Mouse (Mus musculus) left cerebral cortex, postnatal 10 days (tissue): ENCODE measurements around the gene Gdpd5. TPM values are rescaled to one million over a fixed set of nuclear protein-coding genes. Genes with fewer than 3 reads are reported as not detected.
"Not testable (repeated sequence)": the region's sequence is repeated elsewhere in the genome, so short reads cannot be mapped to it uniquely, and the experiment has no call there.

ENCODE experiments used
- DNase-seq, 2 experiments: peaks; one replicate each; pipeline ENCODE4 v3.0.0; 2021 to 2022; ENCODE audit warnings: low spot score in 2 of 2, mixed read lengths in 1 of 2; ENCODE audit errors: extremely low spot score in 1 of 2
- intact Hi-C: fragments of 180-260 bp; cut with DNase I; formaldehyde crosslinking; loops from one replicate; pipeline ENCODE4 v1.15.1; 2025
- total RNA-seq, 2 experiments: library from RNA; stranded (reverse); gene quantifications; 2 replicates each; pipeline ENCODE4 v1.2.3; 2021

Gene Gdpd5
- total RNA-seq, 2 experiments from 2014 or later = 34.2 to 35.5 TPM

- intact Hi-C loops = no loop called here
- DNase-seq = no peak
Observed at GRCm38 (mm10) chr7:99360803-99361414, 20.3 kb upstream of the Gdpd5 start.

GRCm38 (mm10) chr7:99362137-99362536 lies 19.1 kb upstream of the Gdpd5 start:
- intact Hi-C loops = no loop called here
- DNase-seq = no peak

- intact Hi-C loops = loop anchor here (1.0 to 5.0 kb wide), 2 partner anchors 33 to 98 kb away; partner anchors contain the start of gene Map6
- DNase-seq = peak; percentile 78 to 79
Observed at GRCm38 (mm10) chr7:99365069-99365468, 16.1 kb upstream of the Gdpd5 start.

- no peak for DNase-seq
- intact Hi-C loops = loop anchor here (5.0 kb wide), 1 partner anchor 99 kb away; the partner anchor contains the start of gene Map6
Observed at GRCm38 (mm10) chr7:99366716-99367115, 14.5 kb upstream of the Gdpd5 start.

GRCm38 (mm10) chr7:99374325-99374724 lies 6.9 kb upstream of the Gdpd5 start:
- DNase-seq, intact Hi-C loops: not testable (repeated sequence)

- intact Hi-C loops = loop anchor here (1.0 kb wide), 1 partner anchor 75 kb away; no protein-coding TSS in a partner anchor
Observed at GRCm38 (mm10) chr7:99375455-99375854, 5.8 kb upstream of the Gdpd5 start.

GRCm38 (mm10) chr7:99378870-99379269 lies 2.3 kb upstream of the Gdpd5 start:
- intact Hi-C loops = no loop called here
- DNase-seq = no peak

More at GRCm38 (mm10) chr7:99375455-99375854, 5.8 kb upstream of the Gdpd5 start:
- peak in 1 of 2 experiments; percentile 66 for DNase-seq

- peak in 1 of 2 experiments; percentile 63 for DNase-seq
- intact Hi-C loops = no loop called here
Observed at GRCm38 (mm10) chr7:99380491-99381213, 562 bp upstream of the Gdpd5 start.

GRCm38 (mm10) chr7:99382088-99383000 lies 1.1 kb downstream of the Gdpd5 start:
- peak in 1 of 2 experiments; percentile 60 for DNase-seq
- intact Hi-C loops = no loop called here

- intact Hi-C loops = no loop called here
Observed at GRCm38 (mm10) chr7:99383246-99383645, 2.0 kb downstream of the Gdpd5 start.

GRCm38 (mm10) chr7:99384101-99384611 lies 2.9 kb downstream of the Gdpd5 start:
- DNase-seq = peak in 1 of 2 experiments; percentile 68
- intact Hi-C loops = no loop called here

More at GRCm38 (mm10) chr7:99383246-99383645, 2.0 kb downstream of the Gdpd5 start:
- peak in 1 of 2 experiments; percentile 31 for DNase-seq

GRCm38 (mm10) chr7:99386030-99386429 lies 4.8 kb downstream of the Gdpd5 start:
- intact Hi-C loops = no loop called here
- DNase-seq = no peak

GRCm38 (mm10) chr7:99386811-99387210 lies 5.6 kb downstream of the Gdpd5 start:
- no peak for DNase-seq
- intact Hi-C loops = no loop called here

GRCm38 (mm10) chr7:99387356-99387755 lies 6.1 kb downstream of the Gdpd5 start:
- intact Hi-C loops = no loop called here
- DNase-seq = no peak

GRCm38 (mm10) chr7:99390559-99390958 lies 9.3 kb downstream of the Gdpd5 start:
- intact Hi-C loops = no loop called here
- DNase-seq = no peak

GRCm38 (mm10) chr7:99392696-99393095 lies 11.5 kb downstream of the Gdpd5 start:
- no peak for DNase-seq
- intact Hi-C loops = no loop called here

- DNase-seq = no peak
- intact Hi-C loops = no loop called here
Observed at GRCm38 (mm10) chr7:99393711-99394325, 12.6 kb downstream of the Gdpd5 start.

- no peak for DNase-seq
- intact Hi-C loops = loop anchor here (5.0 kb wide), 1 partner anchor 42 kb away; no protein-coding TSS in a partner anchor
Observed at GRCm38 (mm10) chr7:99395385-99395784, 14.2 kb downstream of the Gdpd5 start.
